Mouse (Mus musculus) heart, embryonic 11.5 days (tissue): ENCODE data around the gene Pcnx4. TPM values are rescaled to one million over a fixed set of nuclear protein-coding genes. Genes with fewer than 3 reads are reported as not detected.
"Not testable (repeated sequence)": the region's sequence is repeated elsewhere in the genome, so short reads cannot be mapped to it uniquely, and the experiment has no call there.

Experiments used
- ATAC-seq: fragments of 200-750 bp; cut with Nextera tagmentation; replicated peaks from 2 replicates; pipeline ENCODE4 v1.8.0; 2017; ENCODE audit warnings: moderate library complexity; ENCODE audit not compliant: insufficient number of reproducible peaks, low FRiP score, low TSS enrichment
- H3K27ac ChIP-seq: fragments of 300-500 bp; sonication (generic); 2 replicates; pipeline ENCODE4 v1.5.1; 2014; ENCODE audit warnings: mild to moderate bottlenecking, low read depth, low read length
- H3K27me3 ChIP-seq: fragments of 300-500 bp; sonication (generic); 2 replicates; pipeline ENCODE4 v1.6.1; 2014; ENCODE audit warnings: mild to moderate bottlenecking, low read length, mixed read lengths; ENCODE audit not compliant: control insufficient read depth, insufficient read depth
- H3K36me3 ChIP-seq: fragments of 300-500 bp; sonication (generic); 2 replicates; pipeline ENCODE4 v1.6.1; 2014; ENCODE audit warnings: mild to moderate bottlenecking, low read length, moderate library complexity, mixed read lengths; ENCODE audit not compliant: control insufficient read depth, insufficient read depth
- H3K4me1 ChIP-seq: fragments of 300-500 bp; sonication (generic); 2 replicates; pipeline ENCODE4 v1.6.1; 2014; ENCODE audit warnings: low read length; ENCODE audit not compliant: control insufficient read depth, insufficient read depth
- H3K4me2 ChIP-seq: fragments of 300-500 bp; sonication (generic); 2 replicates; pipeline ENCODE4 v1.6.1; 2014; ENCODE audit warnings: mild to moderate bottlenecking, moderate library complexity
- H3K4me3 ChIP-seq: fragments of 300-500 bp; sonication (generic); 2 replicates; pipeline ENCODE4 v1.5.1; 2014; ENCODE audit warnings: low read depth, low read length
- H3K9ac ChIP-seq: fragments of 300-500 bp; sonication (generic); 2 replicates; pipeline ENCODE4 v1.6.1; 2014; ENCODE audit warnings: mild to moderate bottlenecking, low read depth, low read length, moderate library complexity
- H3K9me3 ChIP-seq: fragments of 300-500 bp; sonication (generic); replicated peaks from 2 replicates; pipeline ENCODE4 v1.6.1; 2016; ENCODE audit warnings: low read length; ENCODE audit not compliant: control insufficient read depth
- WGBS: fragments of 180-500 bp; shearing (Covaris S2); extraction: QIAGEN DNeasy Blood & Tissue Kit; methylation state at CpG from one replicate; pipeline ENCODE4 v1.1.7; 2014; ENCODE audit not compliant: insufficient replicate concordance; 5-methylcytosine and 5-hydroxymethylcytosine counted together
- polyA plus RNA-seq: library from polyadenylated mRNA; unstranded; fragments of >200 nt; fragmentation: Nextera tagmentation; extraction: Ambion mirVana; gene quantifications from 2 replicates; pipeline ENCODE4 v1.2.1, GENCODE M21; 2014

Gene Pcnx4
- polyA plus RNA-seq, 1 experiment from 2014 or later, result 8.1 TPM

DNA sequence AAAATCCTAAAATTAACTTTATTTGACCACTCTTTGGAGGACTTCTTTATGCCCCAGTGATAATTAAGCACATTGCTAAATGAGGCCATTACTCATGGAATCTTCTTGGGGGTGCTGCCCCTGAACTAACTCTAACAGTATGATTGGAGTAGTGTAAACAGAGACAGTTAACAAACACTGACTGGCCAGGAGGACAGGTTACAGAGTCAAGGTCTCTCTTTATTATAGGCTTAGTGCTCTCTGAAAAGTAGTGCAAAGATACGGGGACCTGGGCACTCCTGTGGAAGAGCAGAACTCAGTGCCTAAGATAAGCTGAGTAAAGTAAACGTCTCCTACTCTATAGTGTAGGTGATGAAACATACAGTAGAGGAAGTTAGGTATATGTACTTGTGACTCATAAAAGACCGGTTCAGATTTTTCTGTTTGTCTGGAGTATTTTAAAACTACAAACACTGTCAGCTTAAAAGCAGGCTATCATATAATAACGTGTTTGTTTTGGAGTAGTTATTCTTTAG is 28.2 kb downstream of the Pcnx4 start:
- no peak for ATAC-seq
- Histone ChIP-seq H3K4me2 (no peak overlapping the region), H3K36me3 (no peaks in the 10 kb centered on the region), H3K27me3 (no peaks in the 10 kb centered on the region), H3K9me3 (no peaks in the 10 kb centered on the region), H3K27ac (no peak overlapping the region), H3K4me3 (no peak overlapping the region), H3K4me1 (no peaks in the 10 kb centered on the region), H3K9ac (no peak overlapping the region)
- WGBS, result 68% methylated on average over 4 of the region's 4 CpGs

DNA sequence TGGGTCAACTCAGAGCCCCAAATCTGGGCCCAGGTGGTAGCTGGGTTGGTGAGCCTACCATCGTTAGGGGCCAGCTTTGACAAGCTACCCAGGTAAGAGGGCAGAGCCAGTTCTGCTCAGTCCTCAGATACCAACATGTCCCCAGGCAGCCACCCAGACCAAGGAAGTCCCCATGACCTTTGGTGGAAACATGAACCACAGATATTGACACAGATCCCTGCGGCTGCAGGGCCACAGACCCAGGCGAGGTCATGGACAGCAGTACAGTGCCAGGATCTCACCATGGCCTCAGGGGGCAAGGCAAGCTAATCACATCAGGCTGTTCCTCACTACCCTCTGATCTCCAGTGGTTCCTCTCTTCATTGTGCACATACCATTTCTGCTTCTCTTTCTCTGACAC is 45.8 kb downstream of the Pcnx4 start:
- no peak overlapping the region for H3K4me3 ChIP-seq
- no peaks in the 10 kb centered on the region for H3K27me3 ChIP-seq
- no peak overlapping the region for H3K4me2 ChIP-seq
- ATAC-seq, result no peak
- no peaks in the 10 kb centered on the region for H3K4me1 ChIP-seq
- no peak overlapping the region for H3K27ac ChIP-seq
- no peaks in the 10 kb centered on the region; the same call in 1 of the 2 replicates for H3K9me3 ChIP-seq
- peaks cover 2% of the 10 kb centered on the region; the same call in 1 of the 2 replicates for H3K36me3 ChIP-seq
- H3K9ac ChIP-seq, result no peak overlapping the region
- WGBS, result 84% methylated on average over 3 of the region's 3 CpGs

DNA sequence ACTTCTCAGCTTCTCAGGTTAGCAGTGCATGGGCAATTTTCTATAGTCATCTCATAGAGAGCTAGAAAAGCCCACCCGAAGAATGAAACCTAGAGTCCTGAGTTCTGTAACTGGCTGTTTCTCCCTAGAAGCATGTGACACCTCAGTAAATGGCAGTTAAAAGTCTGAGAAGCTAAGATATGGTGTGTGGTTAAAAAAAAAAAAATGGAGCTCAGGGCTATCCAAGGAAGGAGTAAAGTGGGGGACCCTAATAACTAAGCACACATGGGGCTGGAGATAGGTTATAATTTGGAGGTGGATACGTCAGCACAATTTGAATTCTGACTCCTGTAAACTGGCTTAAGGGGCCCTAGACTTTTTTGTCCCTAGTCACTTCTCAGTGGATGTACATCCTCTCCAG is 46.9 kb downstream of the Pcnx4 start:
- Histone ChIP-seq H3K27ac (no peak overlapping the region), H3K4me2 (no peak overlapping the region), H3K9me3 (no peaks in the 10 kb centered on the region; the same call in 1 of the 2 replicates), H3K4me3 (no peak overlapping the region), H3K9ac (no peak overlapping the region), H3K4me1 (no peaks in the 10 kb centered on the region), H3K36me3 (peaks cover 2% of the 10 kb centered on the region; the same call in 1 of the 2 replicates), H3K27me3 (no peaks in the 10 kb centered on the region)
- ATAC-seq, result no peak
- WGBS, result 80% methylated on average over 2 of the region's 2 CpGs

DNA sequence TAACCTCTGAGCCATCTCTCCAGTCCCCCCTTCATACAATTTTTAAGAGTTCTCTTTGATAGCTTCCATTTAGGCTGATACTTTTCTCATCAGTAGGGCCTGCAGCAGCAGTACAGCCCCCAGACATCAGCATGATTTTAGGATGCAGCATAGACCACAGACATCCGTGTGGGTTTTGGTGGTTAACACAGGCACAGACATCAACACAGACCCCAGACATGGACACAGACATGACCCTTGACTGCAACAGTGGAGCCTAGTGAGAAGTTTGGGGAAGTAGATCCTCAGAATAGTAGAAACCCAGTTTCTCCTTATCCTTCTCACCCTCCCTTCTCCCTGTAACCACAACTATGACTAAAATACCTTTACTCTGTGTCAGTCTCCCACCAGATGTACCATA is 49.2 kb downstream of the Pcnx4 start:
- Histone ChIP-seq H3K36me3 (no peaks in the 10 kb centered on the region), H3K27ac (no peak overlapping the region), H3K9ac (no peak overlapping the region), H3K4me2 (no peak overlapping the region), H3K27me3 (no peaks in the 10 kb centered on the region), H3K4me1 (no peaks in the 10 kb centered on the region), H3K9me3 (no peaks in the 10 kb centered on the region; the same call in 1 of the 2 replicates), H3K4me3 (no peak overlapping the region)
- WGBS, result 71% methylated on average over 1 of the region's 1 CpGs
- no peak for ATAC-seq

DNA sequence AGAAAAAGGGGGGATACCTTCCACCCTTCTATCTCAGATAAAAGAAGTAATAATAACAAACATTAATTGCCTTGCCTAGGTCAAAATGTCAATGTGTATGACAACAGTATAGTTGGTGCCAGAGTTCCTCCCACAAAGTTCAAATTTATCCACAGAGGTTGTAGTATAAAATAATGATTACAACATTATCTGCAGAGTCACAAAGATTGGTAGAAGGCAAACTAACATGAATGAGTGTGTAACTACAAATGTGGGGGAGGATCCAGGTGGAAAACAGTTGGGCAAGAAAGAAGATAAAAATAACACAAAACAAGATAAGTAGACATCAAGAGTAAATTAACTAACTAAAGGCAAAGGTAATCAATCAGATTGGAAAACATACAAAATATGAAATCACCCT is 56.8 kb downstream of the Pcnx4 start:
- H3K27ac ChIP-seq, result no peak overlapping the region
- H3K36me3 ChIP-seq, result no peaks in the 10 kb centered on the region
- no peaks in the 10 kb centered on the region for H3K27me3 ChIP-seq
- no peaks in the 10 kb centered on the region for H3K4me1 ChIP-seq
- no peak for ATAC-seq
- no peaks in the 10 kb centered on the region for H3K9me3 ChIP-seq
- no peak overlapping the region for H3K9ac ChIP-seq
- no peak overlapping the region for H3K4me2 ChIP-seq
- H3K4me3 ChIP-seq, result no peak overlapping the region

DNA sequence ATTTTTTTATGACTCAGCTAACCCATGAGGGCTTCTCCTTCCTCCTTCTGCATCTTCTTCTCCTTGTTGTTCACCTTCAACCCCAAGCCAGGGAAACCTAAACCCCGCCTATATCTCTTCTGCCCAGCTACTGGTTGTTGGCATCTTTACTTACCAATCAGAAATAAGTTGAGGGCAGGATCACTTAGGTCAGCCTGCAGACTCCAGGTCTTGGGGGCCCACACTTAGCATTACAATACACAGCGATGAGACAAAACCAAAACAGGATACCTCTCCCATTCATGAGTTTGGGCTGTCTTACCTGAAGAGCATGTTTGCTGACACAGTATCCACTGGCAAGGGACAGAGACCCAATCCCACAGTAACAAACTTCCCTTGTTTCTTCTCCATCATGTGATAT is 57.8 kb downstream of the Pcnx4 start:
- Histone ChIP-seq H3K27ac (no peak overlapping the region), H3K4me2 (no peak overlapping the region), H3K4me3 (no peak overlapping the region), H3K9me3 (no peaks in the 10 kb centered on the region), H3K36me3 (no peaks in the 10 kb centered on the region), H3K27me3 (no peaks in the 10 kb centered on the region), H3K4me1 (no peaks in the 10 kb centered on the region), H3K9ac (no peak overlapping the region)
- ATAC-seq, result no peak
- WGBS, result 64% methylated on average over 2 of the region's 2 CpGs

DNA sequence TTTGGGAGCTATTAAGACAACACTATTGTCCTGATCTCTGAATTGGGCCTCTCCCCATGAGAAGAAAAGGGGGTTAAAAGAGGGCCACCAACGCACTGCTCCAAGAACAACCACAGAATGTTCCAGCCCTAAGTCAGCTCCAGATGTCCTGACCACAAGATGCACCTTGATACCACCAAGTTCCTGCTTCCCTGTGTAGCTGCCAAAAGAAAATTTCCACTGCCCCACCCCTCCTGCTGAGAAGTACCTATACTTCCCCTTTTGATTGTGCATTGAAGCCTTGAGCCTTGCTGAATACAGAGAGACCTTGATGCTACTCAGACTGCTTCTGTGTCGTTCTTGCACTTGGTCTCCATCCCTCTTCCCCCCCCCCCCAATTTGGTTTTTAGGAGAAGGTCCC is 62.5 kb downstream of the Pcnx4 start:
- H3K4me1 ChIP-seq, H3K9me3 ChIP-seq, H3K27ac ChIP-seq, H3K27me3 ChIP-seq, H3K4me2 ChIP-seq, H3K4me3 ChIP-seq, H3K9ac ChIP-seq, ATAC-seq, H3K36me3 ChIP-seq: not testable (repeated sequence)
- WGBS, result 79% methylated on average over 2 of the region's 2 CpGs

DNA sequence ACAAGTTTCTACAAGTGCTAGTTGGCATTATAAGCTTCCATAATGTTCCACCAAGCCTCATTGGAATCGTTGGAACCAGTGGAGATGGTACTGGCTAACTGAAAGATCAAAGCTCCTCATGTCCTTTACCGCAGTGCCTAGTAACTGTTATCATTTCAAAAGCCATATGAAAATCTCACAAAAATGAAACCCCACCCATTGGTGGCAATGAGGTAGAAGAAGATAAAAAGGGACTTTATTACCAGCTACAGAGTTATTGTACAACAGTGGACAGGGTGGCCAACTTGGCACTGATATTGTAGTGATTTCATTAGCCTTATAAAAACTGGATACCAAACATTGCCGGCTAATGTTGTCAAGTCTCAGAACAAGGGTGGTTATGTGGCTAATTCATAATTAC is 75.9 kb downstream of the Pcnx4 start:
- H3K4me3 ChIP-seq, result no peak overlapping the region
- no peak overlapping the region for H3K4me2 ChIP-seq
- H3K36me3 ChIP-seq, result no peaks in the 10 kb centered on the region
- H3K4me1 ChIP-seq, result no peaks in the 10 kb centered on the region
- no peaks in the 10 kb centered on the region for H3K9me3 ChIP-seq
- no peak overlapping the region for H3K27ac ChIP-seq
- ATAC-seq, result no peak
- 82% methylated on average over 3 of the region's 3 CpGs for WGBS
- H3K9ac ChIP-seq, result no peak overlapping the region
- no peaks in the 10 kb centered on the region for H3K27me3 ChIP-seq

DNA sequence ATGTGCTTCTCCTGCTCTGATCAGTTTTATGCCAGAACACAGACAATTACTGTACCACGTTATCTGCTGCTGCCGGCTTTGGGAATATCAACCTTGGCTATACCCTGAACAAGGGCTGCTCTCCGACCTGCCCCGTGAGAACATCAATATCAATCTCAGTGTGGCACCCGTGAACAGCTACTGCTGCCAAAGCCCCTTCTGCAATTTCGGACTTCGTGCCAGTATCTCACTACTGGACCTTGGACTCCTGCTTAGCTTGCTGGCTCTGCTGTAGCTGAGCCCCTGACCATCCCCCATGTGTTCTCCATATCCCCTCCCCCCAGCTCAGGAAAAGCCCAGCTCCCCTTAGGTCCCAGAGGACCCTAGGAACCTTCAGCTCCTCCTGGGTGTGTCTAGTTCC is 84.7 kb downstream of the Pcnx4 start:
- H3K4me1 ChIP-seq, result no peaks in the 10 kb centered on the region
- no peak overlapping the region for H3K27ac ChIP-seq
- 77% methylated on average over 7 of the region's 7 CpGs for WGBS
- H3K4me2 ChIP-seq, result no peak overlapping the region
- no peak overlapping the region for H3K9ac ChIP-seq
- no peak overlapping the region for H3K4me3 ChIP-seq
- no peaks in the 10 kb centered on the region for H3K36me3 ChIP-seq
- ATAC-seq, result no peak
- no peaks in the 10 kb centered on the region for H3K9me3 ChIP-seq
- no peaks in the 10 kb centered on the region for H3K27me3 ChIP-seq
